Mouse (Mus musculus): Measurements from ENCODE around the gene Bicd2.

- no peak for TF ChIP-seq CTCF (IDR thresholded peaks at IDR 0.05; ENCODE audit: insufficient read depth, low read length)
- no peak for TF ChIP-seq POLR2A (IDR thresholded peaks at IDR 0.05; ENCODE audit: borderline replicate concordance, extremely low read depth, low read depth, low read length)
Observed at GRCm38 (mm10) chr13:49371428-49371899, 30.1 kb downstream of the Bicd2 start.
